Mouse (Mus musculus): ENCODE results near the gene Rbfox2.

Rbfox2 gene

GRCm38 (mm10) chr15:77329681-77330180 lies 22.9 kb upstream of the Rbfox2 start:
- DNase-seq: no peak

- DNase-seq: no peak
Observed at GRCm38 (mm10) chr15:77326361-77326760, 19.6 kb upstream of the Rbfox2 start.

- no peak for DNase-seq
Observed at GRCm38 (mm10) chr15:77324426-77324825, 17.6 kb upstream of the Rbfox2 start.

- DNase-seq: no peak
Observed at GRCm38 (mm10) chr15:77323226-77323625, 16.4 kb upstream of the Rbfox2 start.

GRCm38 (mm10) chr15:77313701-77314100 lies 6.9 kb upstream of the Rbfox2 start:
- DNase-seq: no peak

GRCm38 (mm10) chr15:77312796-77313195 lies 6.0 kb upstream of the Rbfox2 start:
- DNase-seq: no peak

- no peak for DNase-seq
Observed at GRCm38 (mm10) chr15:77307767-77308495, 1.1 kb upstream of the Rbfox2 start.

- peak; percentile 56 to 70 for DNase-seq
Observed at GRCm38 (mm10) chr15:77305852-77306546, 805 bp downstream of the Rbfox2 start.

GRCm38 (mm10) chr15:77304960-77305359 lies 1.8 kb downstream of the Rbfox2 start:
- DNase-seq: no peak

- DNase-seq: no peak
Observed at GRCm38 (mm10) chr15:77301122-77301521, 5.7 kb downstream of the Rbfox2 start.

GRCm38 (mm10) chr15:77298564-77298963 lies 8.2 kb downstream of the Rbfox2 start:
- no peak for DNase-seq

GRCm38 (mm10) chr15:77296635-77297034 lies 10.2 kb downstream of the Rbfox2 start:
- no peak for DNase-seq

GRCm38 (mm10) chr15:77293493-77293892 lies 13.3 kb downstream of the Rbfox2 start:
- no peak for DNase-seq

GRCm38 (mm10) chr15:77292381-77292780 lies 14.4 kb downstream of the Rbfox2 start:
- no peak for DNase-seq

GRCm38 (mm10) chr15:77291471-77291870 lies 15.3 kb downstream of the Rbfox2 start:
- DNase-seq: no peak

GRCm38 (mm10) chr15:77290352-77290751 lies 16.5 kb downstream of the Rbfox2 start:
- DNase-seq: no peak

- DNase-seq: no peak
Observed at GRCm38 (mm10) chr15:77280130-77280529, 26.7 kb downstream of the Rbfox2 start.

GRCm38 (mm10) chr15:77278825-77279224 lies 28.0 kb downstream of the Rbfox2 start:
- DNase-seq: peak; percentile 59 to 70

GRCm38 (mm10) chr15:77276838-77277725 lies 29.7 kb downstream of the Rbfox2 start:
- peak in 1 of 2 experiments; percentile 17 for DNase-seq

- no peak for DNase-seq
Observed at GRCm38 (mm10) chr15:77276300-77276699, 30.5 kb downstream of the Rbfox2 start.

GRCm38 (mm10) chr15:77275572-77275971 lies 31.2 kb downstream of the Rbfox2 start:
- no peak for DNase-seq

- no peak for DNase-seq
Observed at GRCm38 (mm10) chr15:77273947-77274346, 32.9 kb downstream of the Rbfox2 start.

GRCm38 (mm10) chr15:77271285-77271684 lies 35.5 kb downstream of the Rbfox2 start:
- no peak for DNase-seq
